In the genomic region with DNA sequence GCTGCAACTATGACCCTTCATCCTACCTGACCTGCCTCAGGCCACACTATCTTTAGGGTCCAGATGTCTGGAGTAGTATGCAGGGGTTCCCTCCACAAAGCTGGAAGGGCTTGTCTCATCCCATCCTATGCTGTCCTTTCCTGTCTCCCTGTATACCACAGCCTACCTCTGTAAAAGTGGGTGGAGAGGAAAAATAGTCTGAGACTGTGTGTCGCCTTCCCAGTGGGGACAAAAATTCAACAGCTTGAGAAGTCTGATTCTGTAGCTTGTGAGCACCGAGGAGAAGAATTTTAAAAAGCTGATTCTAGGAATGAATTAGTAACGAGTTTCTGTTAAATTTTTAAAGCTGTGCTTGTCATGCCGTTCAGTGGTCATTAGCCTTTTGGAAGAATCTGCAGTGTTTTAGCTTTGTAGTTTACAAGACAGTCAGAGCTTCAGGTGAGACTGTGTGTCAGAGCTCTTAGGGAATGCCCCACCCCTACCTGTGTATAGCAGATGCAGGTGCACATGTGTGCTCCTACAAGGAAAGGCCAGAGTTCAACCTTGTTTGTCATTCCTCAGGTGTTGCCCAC, we compare ENCODE assay signal across 16 mouse cellular contexts.
"Had no signal": no experiment of that assay in that cellular context is flagged by ENCODE, and none has a peak within 500 bp of the region (broad histone marks: within the 10 kb centered on the region; RNA-seq: fewer than 3 reads in every experiment).

No protein-coding gene starts in this region.

- DNase-seq: kidney, postnatal 14 days; layer of hippocampus, adult 9-11 months; layer of hippocampus, postnatal 36 days; lung, embryonic 14.5 days; lung, postnatal 10 days; thymus, postnatal 4 days had no signal

- H3K4me2 ChIP-seq: hindbrain, embryonic 15.5 days; limb, embryonic 15.5 days; liver, embryonic 12.5 days; lung, embryonic 14.5 days; midbrain, embryonic 11.5 days; midbrain, embryonic 15.5 days; neural tube, embryonic 12.5 days; stomach, embryonic 15.5 days had no signal

- H3K36me3 ChIP-seq: hindbrain, embryonic 15.5 days; limb, embryonic 15.5 days; liver, embryonic 12.5 days; midbrain, embryonic 15.5 days; neural tube, embryonic 12.5 days; stomach, embryonic 15.5 days had no signal

- ATAC-seq: inflammation-experienced regulatory T-cells, adult 6 months; liver, embryonic 12.5 days; midbrain, embryonic 15.5 days had no signal

- H3K27me3 ChIP-seq: hindbrain, embryonic 15.5 days; limb, embryonic 15.5 days; liver, embryonic 12.5 days; midbrain, embryonic 15.5 days; neural tube, embryonic 12.5 days; stomach, embryonic 15.5 days had no signal

- H3K27ac ChIP-seq: hindbrain, embryonic 15.5 days; limb, embryonic 15.5 days; liver, embryonic 12.5 days; macrophage; midbrain, embryonic 15.5 days; neural tube, embryonic 12.5 days; stomach, embryonic 15.5 days had no signal

- H3K9me3 ChIP-seq: hindbrain, embryonic 15.5 days; limb, embryonic 15.5 days; liver, embryonic 12.5 days; midbrain, embryonic 15.5 days; neural tube, embryonic 12.5 days; stomach, embryonic 15.5 days had no signal

- H3K4me3 ChIP-seq: hindbrain, embryonic 15.5 days; limb, embryonic 15.5 days; liver, embryonic 12.5 days; megakaryocyte, embryonic 14.5 days; midbrain, embryonic 15.5 days; neural tube, embryonic 12.5 days; stomach, embryonic 15.5 days had no signal

- H3K9ac ChIP-seq: hindbrain, embryonic 15.5 days; limb, embryonic 15.5 days; liver, embryonic 12.5 days; lung, embryonic 14.5 days; midbrain, embryonic 15.5 days; neural tube, embryonic 12.5 days; stomach, embryonic 15.5 days had no signal

- H3K4me1 ChIP-seq: limb, embryonic 15.5 days; liver, embryonic 12.5 days; midbrain, embryonic 15.5 days; neural tube, embryonic 12.5 days; stomach, embryonic 15.5 days had no signal
